Mouse (Mus musculus): ENCODE data around the gene Alkbh7. TPM values are rescaled to one million over a fixed set of nuclear protein-coding genes. Genes with fewer than 3 reads are reported as not detected.

Alkbh7 gene
- polyA plus RNA-seq, 1 experiment from 2014 or later = 36.6 TPM

DNA sequence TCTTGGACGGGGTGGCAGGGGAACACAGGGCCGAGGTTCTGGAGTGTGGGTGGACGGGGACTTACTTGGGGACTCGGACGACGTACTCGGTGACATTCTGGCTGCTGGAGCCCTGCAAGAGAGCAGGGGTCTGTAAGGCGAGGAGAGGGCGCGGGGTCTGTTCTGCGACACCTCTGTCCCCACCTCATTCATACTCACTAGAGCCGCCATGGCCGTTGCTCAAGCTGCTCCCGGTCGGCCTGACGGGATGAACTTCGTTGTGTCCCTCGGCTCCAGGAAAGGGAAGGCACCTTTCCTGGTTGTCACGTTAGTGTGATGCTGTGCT, 13.7 kb downstream of the Alkbh7 start:
- under 1% methylated on average over 19 of the region's 19 CpGs for WGBS

DNA sequence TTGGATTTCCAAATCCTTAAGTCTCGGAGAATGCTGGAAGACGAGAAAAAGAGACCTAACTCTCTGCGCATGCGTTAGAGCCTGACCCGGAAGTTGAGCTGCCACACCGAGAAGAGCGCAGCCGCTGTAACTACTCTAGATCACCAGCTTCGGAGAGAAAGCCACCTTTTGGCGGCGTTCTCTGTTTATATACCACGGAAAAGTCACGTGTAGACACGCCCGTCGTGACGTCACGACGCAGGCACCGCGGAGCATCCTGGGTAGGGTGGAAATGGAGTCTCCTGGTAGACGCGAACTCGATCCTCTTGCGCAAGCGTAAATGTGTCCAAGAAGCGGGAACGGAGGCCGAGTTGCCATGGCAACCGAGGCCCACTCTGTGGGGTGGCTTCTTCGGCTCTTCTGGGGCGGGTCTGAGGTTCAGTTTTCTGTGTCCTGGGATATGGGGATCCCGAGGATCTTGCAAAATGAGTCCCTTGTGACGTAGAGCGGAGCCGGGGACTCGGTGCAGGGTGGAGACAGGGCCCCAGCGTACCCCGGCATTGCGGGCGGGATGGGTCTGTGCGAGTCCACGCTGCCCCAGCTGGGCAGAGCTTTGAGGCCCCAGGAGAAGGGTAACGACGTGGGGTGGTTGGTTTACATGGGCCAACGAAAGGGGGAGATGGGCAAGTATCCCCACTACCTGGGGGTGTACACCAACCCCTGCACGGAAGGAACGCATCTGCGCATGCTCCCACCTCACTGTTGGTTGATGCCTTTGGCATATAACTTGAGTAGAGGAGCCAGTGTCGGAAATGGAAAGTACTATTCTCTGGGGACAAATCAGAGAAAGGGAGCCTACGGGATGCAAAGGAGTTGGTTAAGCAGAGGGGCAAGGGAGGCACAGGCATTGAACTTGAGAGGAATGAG, 14.3 kb downstream of the Alkbh7 start, which contains the start of the genes Gtf2f1 and Gm17949:
Gene Gtf2f1 (minus strand): TSS at position 53 of the 906 bp plus-strand sequence.
Gene Gm17949 (plus strand): TSS at position 234 of the 906 bp plus-strand sequence.
- H3K4me3 ChIP-seq (replicated peaks) = peak within 1 kb of the TSS; percentile 70
- peak within 1 kb of the TSS; percentile 70 for H3K9ac ChIP-seq
- under 1% methylated on average over 51 of the region's 51 CpGs for WGBS
- H3K27ac ChIP-seq = peak within 1 kb of the TSS; percentile 94
- peaks cover 6% of the 10 kb centered on the region; the same call in 1 of the 2 replicates for H3K4me1 ChIP-seq
- peaks cover 18% of the 10 kb centered on the region for H3K36me3 ChIP-seq
- no peaks in the 10 kb centered on the region for H3K27me3 ChIP-seq (replicated peaks)
- ATAC-seq (ENCODE audit: insufficient read depth, low FRiP score, low read depth) = peak; percentile 89
- peak within 1 kb of the TSS; percentile 84 for H3K4me2 ChIP-seq
- H3K9me3 ChIP-seq = no peaks in the 10 kb centered on the region

More for the DNA sequence above, 13.7 kb downstream of the Alkbh7 start:
- H3K27ac ChIP-seq = peak overlapping the region; percentile 64
- H3K27me3 ChIP-seq (replicated peaks) = no peaks in the 10 kb centered on the region
- peak; percentile 15; the same call in 1 of the 2 replicates for ATAC-seq (ENCODE audit: insufficient read depth, low FRiP score, low read depth)
- peaks cover 6% of the 10 kb centered on the region; the same call in 1 of the 2 replicates for H3K4me1 ChIP-seq
- peak overlapping the region; percentile 70 for H3K4me3 ChIP-seq (replicated peaks)
- H3K9me3 ChIP-seq = no peaks in the 10 kb centered on the region
- H3K9ac ChIP-seq = peak overlapping the region; percentile 70
- H3K4me2 ChIP-seq = peak overlapping the region; percentile 78
- H3K36me3 ChIP-seq = peaks cover 24% of the 10 kb centered on the region

DNA sequence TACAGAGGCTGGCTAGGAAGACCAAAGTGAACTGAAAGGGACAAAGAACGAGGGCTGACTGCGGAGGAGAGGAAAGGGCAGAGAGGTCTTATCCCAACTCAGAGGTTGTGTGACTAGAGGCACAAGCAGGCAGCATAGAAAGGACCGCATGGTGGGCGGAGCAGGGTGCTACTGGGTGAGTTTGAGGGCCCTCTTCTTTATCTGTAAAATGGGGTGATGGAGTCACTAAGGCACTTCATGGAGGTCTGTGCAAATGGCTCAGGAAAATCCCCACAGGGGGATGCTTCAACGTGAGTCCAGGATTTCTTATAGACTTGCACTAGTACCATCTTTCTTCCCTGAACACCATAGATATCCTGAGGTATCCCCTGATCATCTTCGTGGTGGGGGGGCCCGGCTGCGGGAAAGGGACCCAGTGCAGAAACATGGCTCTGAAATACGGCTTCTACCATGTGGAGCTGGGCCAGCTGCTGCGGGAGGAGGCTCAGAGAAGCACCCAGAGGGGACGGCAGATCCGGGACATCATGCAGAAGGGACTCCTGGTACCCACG, 15.2 kb downstream of the Alkbh7 start:
- H3K9ac ChIP-seq = 0 out of 2 replicates have a peak overlapping the region, but pooled peaks have one; percentile 50
- 65% methylated on average over 13 of the region's 13 CpGs for WGBS

DNA sequence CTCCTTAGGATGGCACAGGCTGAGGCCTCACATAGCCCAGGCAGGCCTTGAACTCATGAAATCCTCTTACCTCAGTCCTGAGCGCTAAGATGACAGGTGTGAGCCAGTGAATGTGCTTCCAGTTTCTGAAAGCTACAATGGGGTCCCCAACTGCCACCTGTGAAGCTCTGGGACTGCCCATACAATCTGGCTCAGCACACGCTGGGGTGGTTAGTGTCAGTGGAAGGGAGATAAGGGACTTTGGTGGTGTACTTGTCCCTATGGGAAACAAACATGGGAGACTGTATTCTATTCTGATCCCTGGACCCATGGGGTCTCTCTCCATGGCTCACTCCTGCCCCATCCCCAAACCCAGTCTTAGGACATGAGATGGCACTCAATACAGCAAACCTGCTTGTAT, 22.6 kb downstream of the Alkbh7 start:
- no peak overlapping the region for H3K4me2 ChIP-seq
- WGBS = 83% methylated on average over 2 of the region's 2 CpGs
- no peak overlapping the region for H3K9ac ChIP-seq
- ATAC-seq (ENCODE audit: insufficient read depth, low FRiP score, low read depth) = peak; percentile 38; the same call in 1 of the 2 replicates
- H3K9me3 ChIP-seq = no peaks in the 10 kb centered on the region
- H3K27me3 ChIP-seq (replicated peaks) = no peaks in the 10 kb centered on the region
- no peak overlapping the region for H3K4me3 ChIP-seq (replicated peaks)
- H3K36me3 ChIP-seq = peaks cover 44% of the 10 kb centered on the region
- no peaks in the 10 kb centered on the region for H3K4me1 ChIP-seq
- no peak overlapping the region for H3K27ac ChIP-seq

More for the DNA sequence above, 15.2 kb downstream of the Alkbh7 start:
- ATAC-seq (ENCODE audit: insufficient read depth, low FRiP score, low read depth) = no peak
- peaks cover 6% of the 10 kb centered on the region; the same call in 1 of the 2 replicates for H3K4me1 ChIP-seq
- H3K36me3 ChIP-seq = peaks cover 13% of the 10 kb centered on the region; the same call in 1 of the 2 replicates
- peak overlapping the region; percentile 70 for H3K4me3 ChIP-seq (replicated peaks)
- H3K27me3 ChIP-seq (replicated peaks) = no peaks in the 10 kb centered on the region
- H3K9me3 ChIP-seq = no peaks in the 10 kb centered on the region
- H3K27ac ChIP-seq = peak overlapping the region; percentile 94
- peak overlapping the region; percentile 84 for H3K4me2 ChIP-seq

DNA sequence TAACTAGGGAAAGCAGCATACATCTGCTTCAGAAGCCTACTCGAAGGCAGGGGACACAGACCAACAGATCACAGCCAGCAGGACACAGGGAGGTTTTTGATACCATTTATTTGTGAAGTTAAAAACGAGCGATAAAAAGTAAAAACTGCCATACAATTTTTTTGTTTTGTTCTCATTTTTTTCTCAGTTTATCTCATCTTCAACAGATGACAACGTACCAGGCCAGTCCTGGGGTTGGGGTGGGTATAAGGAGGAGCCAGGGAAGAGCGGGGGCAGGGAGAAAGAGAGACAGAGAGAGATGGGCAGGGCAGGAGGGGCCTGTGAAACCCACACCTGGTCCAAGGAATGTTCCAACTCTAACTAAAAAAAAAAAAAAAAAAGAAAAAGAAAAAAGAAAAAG, 23.8 kb downstream of the Alkbh7 start:
- Histone ChIP-seq H3K4me3 (replicated peaks) (no peak overlapping the region), H3K4me2 (no peak overlapping the region), H3K27ac (no peak overlapping the region), H3K4me1 (no peaks in the 10 kb centered on the region), H3K27me3 (replicated peaks) (no peaks in the 10 kb centered on the region), H3K36me3 (peaks cover 56% of the 10 kb centered on the region), H3K9ac (no peak overlapping the region), H3K9me3 (no peaks in the 10 kb centered on the region)
- WGBS = 84% methylated on average over 5 of the region's 5 CpGs
- no peak for ATAC-seq (ENCODE audit: insufficient read depth, low FRiP score, low read depth)

DNA sequence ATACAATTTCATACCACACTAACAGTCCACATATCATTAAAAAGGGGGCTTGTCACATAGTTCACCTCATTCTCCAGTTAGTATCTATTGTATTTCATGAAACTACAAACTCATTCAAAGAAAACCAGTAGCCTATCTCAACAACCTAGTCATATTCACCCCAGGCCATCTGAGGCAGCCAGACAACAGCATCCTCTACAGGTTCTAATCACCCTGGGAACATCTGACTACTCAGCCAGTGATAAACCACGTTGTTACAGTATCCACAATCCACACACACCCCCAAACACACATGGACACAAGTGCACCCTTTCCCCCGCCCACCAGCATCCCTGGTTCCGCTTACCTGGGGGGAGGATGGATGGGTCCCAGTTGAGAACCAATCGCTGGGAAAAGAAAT, 30.3 kb downstream of the Alkbh7 start:
- Histone ChIP-seq H3K27me3 (replicated peaks) (no peaks in the 10 kb centered on the region), H3K9ac (no peak overlapping the region), H3K27ac (no peak overlapping the region), H3K4me1 (peaks cover 17% of the 10 kb centered on the region), H3K36me3 (peaks cover 61% of the 10 kb centered on the region), H3K4me3 (replicated peaks) (no peak overlapping the region), H3K9me3 (no peaks in the 10 kb centered on the region), H3K4me2 (no peak overlapping the region)
- WGBS = 89% methylated on average over 4 of the region's 4 CpGs
- no peak for ATAC-seq (ENCODE audit: insufficient read depth, low FRiP score, low read depth)

DNA sequence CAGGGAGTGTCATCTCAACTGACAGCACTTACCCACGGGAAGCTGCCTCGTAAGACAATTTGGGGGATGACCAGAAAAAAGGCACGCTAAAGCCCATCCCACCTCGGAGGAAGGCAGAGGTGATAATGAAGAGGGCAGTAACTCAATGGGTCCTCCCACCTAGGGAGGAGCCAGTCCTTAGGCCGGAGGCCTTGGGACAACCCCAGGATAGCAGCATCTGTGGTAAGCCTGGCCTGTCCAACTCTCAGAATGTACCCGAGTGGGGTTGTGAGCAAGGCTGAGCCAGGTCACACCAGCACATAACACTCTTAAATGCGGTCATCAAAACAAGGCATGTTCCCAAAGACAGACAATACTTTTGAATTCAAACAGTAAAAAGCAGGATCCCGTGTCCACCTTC, 32.6 kb downstream of the Alkbh7 start:
- H3K4me3 ChIP-seq (replicated peaks) = peak overlapping the region; percentile 97
- 26% methylated on average over 8 of the region's 8 CpGs for WGBS
- H3K4me2 ChIP-seq = peak overlapping the region; percentile 76
- peaks cover 39% of the 10 kb centered on the region for H3K36me3 ChIP-seq
- peaks cover 17% of the 10 kb centered on the region for H3K4me1 ChIP-seq
- no peaks in the 10 kb centered on the region for H3K27me3 ChIP-seq (replicated peaks)
- no peak overlapping the region for H3K27ac ChIP-seq
- 0 out of 2 replicates have a peak overlapping the region, but pooled peaks have one; percentile 100 for H3K9ac ChIP-seq
- no peak for ATAC-seq (ENCODE audit: insufficient read depth, low FRiP score, low read depth)
- H3K9me3 ChIP-seq = no peaks in the 10 kb centered on the region

DNA sequence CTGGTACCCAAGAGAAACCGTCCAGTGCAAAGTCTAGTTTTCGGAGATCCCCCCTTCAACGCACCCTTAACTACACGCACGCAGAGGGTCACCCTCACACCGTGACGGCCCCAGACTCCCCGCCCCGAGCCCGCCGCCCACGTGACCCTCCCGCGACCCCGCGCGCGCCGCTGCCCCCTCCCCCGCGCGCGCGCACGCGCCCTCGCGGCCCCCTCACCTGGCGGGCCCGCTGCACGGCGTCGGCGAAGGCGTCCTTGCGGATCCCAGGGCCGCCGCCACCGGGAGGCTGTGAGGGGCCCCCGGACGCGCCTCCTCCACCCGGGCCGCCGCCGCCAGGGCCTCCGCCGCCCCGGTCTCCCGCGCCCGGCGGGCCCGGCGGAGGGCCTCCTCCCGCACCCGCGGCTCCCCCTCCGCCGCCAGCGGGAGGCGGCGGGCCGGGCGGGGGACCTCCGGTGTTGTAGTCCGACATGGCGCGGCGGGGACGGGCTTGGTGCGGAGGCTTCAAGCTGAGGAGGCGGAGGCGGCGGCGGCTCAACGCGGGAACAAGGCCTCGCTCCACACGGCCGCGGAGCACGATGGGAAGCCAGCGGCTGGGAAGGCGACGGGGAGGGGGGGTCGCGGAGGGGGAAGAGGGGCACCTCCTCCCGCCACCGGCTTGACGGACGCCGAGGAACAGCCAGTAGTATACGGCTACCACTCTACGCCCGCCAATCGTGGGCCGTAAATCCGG, 34.0 kb downstream of the Alkbh7 start, which contains the start of gene Khsrp:
Gene Khsrp (minus strand): TSS at position 592 of the 730 bp plus-strand sequence.
- H3K27ac ChIP-seq = peak within 1 kb of the TSS; percentile 91
- H3K4me1 ChIP-seq = peaks cover 17% of the 10 kb centered on the region
- under 1% methylated on average over 61 of the region's 99 CpGs for WGBS
- no peak for ATAC-seq (ENCODE audit: insufficient read depth, low FRiP score, low read depth)
- no peaks in the 10 kb centered on the region for H3K27me3 ChIP-seq (replicated peaks)
- H3K4me2 ChIP-seq = peak within 1 kb of the TSS; percentile 76
- no peaks in the 10 kb centered on the region for H3K9me3 ChIP-seq
- H3K9ac ChIP-seq = peak within 1 kb of the TSS; percentile 100
- H3K36me3 ChIP-seq = peaks cover 25% of the 10 kb centered on the region; the same call in 1 of the 2 replicates
- H3K4me3 ChIP-seq (replicated peaks) = peak within 1 kb of the TSS; percentile 97

DNA sequence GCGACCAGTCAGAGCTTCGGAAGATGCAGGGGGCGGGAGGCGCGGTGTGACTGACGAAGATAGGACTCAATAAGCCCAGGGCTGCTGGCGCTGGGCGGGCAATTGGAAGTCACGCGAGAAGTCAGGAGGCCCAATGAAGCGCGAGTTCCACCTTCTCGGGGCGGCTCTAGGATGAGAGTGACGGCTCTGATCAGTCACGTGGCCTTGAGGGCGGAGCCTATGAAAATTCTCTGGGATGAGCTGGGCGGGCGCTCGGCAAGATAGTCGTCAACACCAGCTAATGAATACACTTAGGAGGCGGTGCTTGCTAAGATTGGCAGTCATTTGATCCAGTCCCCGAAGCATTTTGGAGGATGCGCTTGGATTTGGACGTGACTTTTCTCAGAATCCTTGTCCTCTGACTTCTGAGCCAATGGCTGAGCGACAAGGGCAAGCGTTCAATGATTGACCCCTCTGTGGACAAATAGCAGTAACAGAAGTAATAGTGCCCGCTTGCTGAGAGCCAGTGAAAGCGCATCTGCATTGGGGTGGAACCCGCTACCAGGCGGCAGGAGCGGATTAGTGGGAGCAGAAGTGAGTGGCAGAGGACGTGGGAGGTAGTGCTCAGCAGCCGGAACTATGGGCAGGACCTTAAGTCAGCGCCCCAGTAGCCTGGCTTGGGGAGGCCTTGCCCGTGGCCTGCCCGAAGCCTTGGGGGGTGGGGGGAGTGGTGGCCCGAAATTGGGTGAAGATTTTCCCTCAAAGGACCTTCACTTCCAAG, 34.7 kb downstream of the Alkbh7 start:
- Histone ChIP-seq H3K27ac (peak overlapping the region; percentile 91), H3K36me3 (peaks cover 18% of the 10 kb centered on the region; the same call in 1 of the 2 replicates), H3K27me3 (replicated peaks) (no peaks in the 10 kb centered on the region), H3K4me2 (peak overlapping the region; percentile 67), H3K9ac (no peak overlapping the region), H3K4me3 (replicated peaks) (peak overlapping the region; percentile 97), H3K9me3 (no peaks in the 10 kb centered on the region), H3K4me1 (peaks cover 17% of the 10 kb centered on the region)
- ATAC-seq (ENCODE audit: insufficient read depth, low FRiP score, low read depth) = peak; percentile 96
- under 1% methylated on average over 38 of the region's 38 CpGs for WGBS

DNA sequence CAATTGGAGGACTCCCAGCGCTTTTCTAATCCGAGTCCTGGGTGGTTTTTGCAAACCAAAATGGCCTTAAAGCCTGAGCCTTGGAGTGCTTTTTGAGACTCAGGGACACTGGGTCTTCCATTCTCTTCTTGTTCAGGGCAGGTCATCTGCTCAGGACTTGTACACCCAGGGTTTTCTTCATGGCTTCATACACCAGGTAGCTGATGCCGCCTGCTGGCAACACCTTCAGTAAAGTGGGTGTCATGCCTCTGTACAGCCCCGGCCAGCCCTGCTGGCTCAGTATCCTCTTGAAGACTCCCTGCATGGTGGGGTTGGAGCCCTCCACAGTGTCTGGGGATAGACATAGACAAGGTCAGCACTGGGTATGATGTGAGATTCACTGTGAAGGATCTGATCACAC, 35.7 kb downstream of the Alkbh7 start:
- 85% methylated on average over 4 of the region's 4 CpGs for WGBS
- no peak for ATAC-seq (ENCODE audit: insufficient read depth, low FRiP score, low read depth)

DNA sequence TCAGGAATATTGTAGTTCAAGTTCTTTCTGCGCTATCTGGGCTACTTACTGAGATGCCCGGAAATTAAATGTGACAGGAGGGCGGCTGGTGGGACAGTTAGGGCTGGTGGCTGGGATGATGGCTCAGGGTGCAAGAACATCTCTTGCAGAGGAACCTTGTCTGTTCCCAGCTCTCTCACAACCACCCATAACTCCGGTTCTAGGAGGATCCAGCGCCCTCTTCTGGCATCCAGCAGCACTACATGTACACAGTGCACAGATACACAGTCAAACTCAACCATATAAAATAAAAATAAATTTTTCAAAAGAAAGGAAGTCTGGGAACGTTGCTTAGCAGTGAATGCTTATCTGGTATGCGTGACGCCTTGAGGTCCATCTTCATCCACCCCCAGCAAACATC, 41.8 kb downstream of the Alkbh7 start:
- ATAC-seq (ENCODE audit: insufficient read depth, low FRiP score, low read depth) = no peak
- 39% methylated on average over 8 of the region's 8 CpGs for WGBS
- no peak overlapping the region for H3K27ac ChIP-seq
- H3K9ac ChIP-seq = no peak overlapping the region
- no peaks in the 10 kb centered on the region for H3K4me1 ChIP-seq
- H3K27me3 ChIP-seq (replicated peaks) = no peaks in the 10 kb centered on the region
- no peak overlapping the region for H3K4me2 ChIP-seq
- no peaks in the 10 kb centered on the region for H3K9me3 ChIP-seq
- H3K36me3 ChIP-seq = no peaks in the 10 kb centered on the region
- no peak overlapping the region for H3K4me3 ChIP-seq (replicated peaks)

More for the DNA sequence above, 35.7 kb downstream of the Alkbh7 start:
- Histone ChIP-seq H3K4me3 (replicated peaks) (no peak overlapping the region), H3K9ac (no peak overlapping the region), H3K36me3 (peaks cover 10% of the 10 kb centered on the region; the same call in 1 of the 2 replicates), H3K4me2 (peak overlapping the region; percentile 67), H3K4me1 (peaks cover 17% of the 10 kb centered on the region), H3K27me3 (replicated peaks) (no peaks in the 10 kb centered on the region), H3K27ac (peak overlapping the region; percentile 91; the same call in 1 of the 2 replicates), H3K9me3 (no peaks in the 10 kb centered on the region)
